Mouse (Mus musculus): ENCODE results near the gene Cul9. TPM values are rescaled to one million over a fixed set of nuclear protein-coding genes. Genes with fewer than 3 reads are reported as not detected.

The Cul9 gene
- total and polyA plus RNA-seq, 2 experiments from 2014 or later, result 6.1 to 20.3 TPM

DNA sequence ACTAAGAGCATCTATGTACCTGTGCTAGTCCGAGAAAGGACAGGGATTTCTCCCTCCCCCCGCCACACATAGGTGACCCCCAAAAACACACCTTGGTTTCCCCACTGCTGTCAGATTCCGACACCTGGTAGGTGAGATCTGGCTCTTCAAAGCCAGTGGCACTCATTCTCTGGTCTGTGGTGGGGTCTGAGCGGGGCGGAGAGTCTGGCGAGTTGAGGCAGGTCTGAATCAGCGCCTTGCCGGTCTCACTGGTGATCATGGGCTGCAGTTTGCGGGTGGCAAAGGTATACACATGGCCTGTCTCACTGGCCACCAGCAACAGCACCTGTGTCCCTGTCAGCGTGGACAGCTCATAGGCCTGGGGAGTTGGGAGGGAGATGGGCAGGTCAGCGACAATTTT, 7.3 kb upstream of the Cul9 start:
- Histone ChIP-seq H3K36me3 (replicated peaks; ENCODE audit: control insufficient read depth, insufficient read depth, low read length) (peaks cover 31% of the 10 kb centered on the region), H3K4me3 (ENCODE audit: low read depth, low read length) (peak overlapping the region; percentile 99), H3K27ac (ENCODE audit: low read depth) (peak overlapping the region; percentile 99), H3K9me3 (replicated peaks; ENCODE audit: control insufficient read depth, low read length) (no peaks in the 10 kb centered on the region), H3K9ac (replicated peaks; ENCODE audit: low read depth, low read length) (peak overlapping the region; percentile 100), H3K4me2 (ENCODE audit: low read depth, low read length) (peak overlapping the region; percentile 83), H3K4me1 (ENCODE audit: control insufficient read depth, insufficient read depth) (peaks cover 17% of the 10 kb centered on the region; the same call in 1 of the 2 replicates), H3K27me3 (ENCODE audit: control insufficient read depth, insufficient read depth, low read length) (no peaks in the 10 kb centered on the region)
- no peak for ATAC-seq (ENCODE audit: insufficient read depth, low read depth)
- WGBS, result 26% methylated on average over 11 of the region's 11 CpGs
- DNase-seq (ENCODE audit: low spot score), result no peak
- TF ChIP-seq CTCF (IDR thresholded peaks at IDR 0.05; ENCODE audit: low read depth) (no peak), EP300 (IDR thresholded peaks at IDR 0.05; ENCODE audit: low read depth) (no peak; the same call in 1 of the 2 replicates)

DNA sequence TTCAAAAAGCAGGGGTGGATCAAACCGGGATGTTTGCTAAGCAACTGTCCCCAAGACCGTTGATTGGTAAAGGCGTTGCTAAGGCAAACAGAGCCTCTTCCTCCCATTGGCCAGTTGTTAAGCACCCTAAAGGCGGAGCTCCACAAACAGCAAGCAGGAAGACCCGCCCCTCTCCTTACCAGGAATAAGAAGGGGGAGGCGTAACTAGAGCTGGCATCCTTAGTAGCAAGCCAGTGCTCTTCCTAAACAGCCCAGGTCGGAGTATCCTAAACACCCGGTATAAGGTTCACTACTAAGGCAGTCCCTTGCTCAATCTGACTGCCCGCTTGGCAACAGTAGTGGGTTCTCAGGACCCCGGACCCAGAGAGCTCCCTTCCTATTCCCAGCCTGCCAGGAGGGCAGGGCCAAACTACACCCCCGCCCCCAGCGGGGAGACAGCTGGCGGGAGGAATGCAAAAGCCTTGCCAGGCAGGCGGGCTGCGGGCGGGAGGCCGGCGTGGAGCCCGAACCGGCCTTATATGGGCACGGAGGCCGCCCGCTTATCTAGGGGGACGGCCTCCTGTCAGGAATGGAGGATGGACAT, 6.7 kb upstream of the Cul9 start:
- Histone ChIP-seq H3K4me3 (ENCODE audit: low read depth, low read length) (peak overlapping the region; percentile 99), H3K27ac (ENCODE audit: low read depth) (peak overlapping the region; percentile 99), H3K4me1 (ENCODE audit: control insufficient read depth, insufficient read depth) (peaks cover 17% of the 10 kb centered on the region; the same call in 1 of the 2 replicates), H3K36me3 (replicated peaks; ENCODE audit: control insufficient read depth, insufficient read depth, low read length) (peaks cover 36% of the 10 kb centered on the region), H3K9ac (replicated peaks; ENCODE audit: low read depth, low read length) (no peak overlapping the region), H3K4me2 (ENCODE audit: low read depth, low read length) (peak overlapping the region; percentile 83), H3K9me3 (replicated peaks; ENCODE audit: control insufficient read depth, low read length) (no peaks in the 10 kb centered on the region), H3K27me3 (ENCODE audit: control insufficient read depth, insufficient read depth, low read length) (no peaks in the 10 kb centered on the region)
- no peak for TF ChIP-seq CTCF (IDR thresholded peaks at IDR 0.05; ENCODE audit: low read depth)
- peak; percentile 85; the same call in 1 of the 2 replicates for TF ChIP-seq EP300 (IDR thresholded peaks at IDR 0.05; ENCODE audit: low read depth)
- ATAC-seq (ENCODE audit: insufficient read depth, low read depth), result peak; percentile 76
- WGBS, result 3% methylated on average over 24 of the region's 24 CpGs
- DNase-seq (ENCODE audit: low spot score), result peak; percentile 99

DNA sequence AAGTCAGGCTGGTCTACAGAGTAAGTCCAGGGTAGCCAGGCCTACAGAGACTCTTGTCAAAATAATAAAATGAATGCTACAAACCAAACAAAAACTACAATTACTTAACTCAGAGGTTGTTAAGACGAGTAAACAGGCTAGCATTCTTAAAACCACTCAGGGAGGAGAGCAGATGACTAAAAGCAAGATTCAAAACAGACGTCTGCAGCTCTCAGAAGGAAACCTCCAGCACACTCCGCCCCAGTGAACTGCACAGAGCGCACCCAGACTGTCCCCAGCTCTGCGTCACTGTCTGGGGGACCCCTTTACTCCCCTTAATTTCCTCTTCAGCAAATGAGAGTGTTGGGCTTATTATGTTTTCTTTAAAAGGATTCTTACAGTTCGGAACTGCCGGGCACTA, 6.0 kb upstream of the Cul9 start:
- H3K36me3 ChIP-seq (replicated peaks; ENCODE audit: control insufficient read depth, insufficient read depth, low read length), result peaks cover 36% of the 10 kb centered on the region

DNA sequence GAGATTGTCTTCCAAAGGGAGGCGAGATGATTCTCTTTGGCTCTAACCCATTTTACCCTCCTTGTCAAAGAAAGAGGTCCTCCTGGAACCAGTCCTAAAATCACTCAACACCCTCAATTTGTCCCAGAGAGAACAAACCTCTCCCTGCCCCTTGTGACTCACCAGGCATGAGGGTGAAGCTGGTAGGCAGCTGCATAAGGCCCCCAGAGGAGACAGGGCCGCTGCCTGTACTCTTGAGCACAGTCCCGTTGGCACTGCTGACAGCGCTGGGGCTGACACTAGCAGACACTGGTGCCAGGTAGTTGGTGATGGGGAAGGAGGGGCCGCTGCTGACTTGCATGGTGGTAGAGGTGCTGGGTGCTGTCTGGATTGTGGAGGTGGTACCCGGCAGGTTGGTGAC, 5.2 kb upstream of the Cul9 start:
- DNase-seq (ENCODE audit: low spot score), result peak; percentile 8
- Histone ChIP-seq H3K27ac (ENCODE audit: low read depth) (peak overlapping the region; percentile 27; the same call in 1 of the 2 replicates), H3K36me3 (replicated peaks; ENCODE audit: control insufficient read depth, insufficient read depth, low read length) (peaks cover 36% of the 10 kb centered on the region), H3K9ac (replicated peaks; ENCODE audit: low read depth, low read length) (no peak overlapping the region), H3K4me3 (ENCODE audit: low read depth, low read length) (no peak overlapping the region), H3K27me3 (ENCODE audit: control insufficient read depth, insufficient read depth, low read length) (no peaks in the 10 kb centered on the region), H3K9me3 (replicated peaks; ENCODE audit: control insufficient read depth, low read length) (no peaks in the 10 kb centered on the region), H3K4me1 (ENCODE audit: control insufficient read depth, insufficient read depth) (peaks cover 19% of the 10 kb centered on the region), H3K4me2 (ENCODE audit: low read depth, low read length) (no peak overlapping the region)
- 62% methylated on average over 6 of the region's 6 CpGs for WGBS
- ATAC-seq (ENCODE audit: insufficient read depth, low read depth), result no peak
- TF ChIP-seq CTCF (IDR thresholded peaks at IDR 0.05; ENCODE audit: low read depth) (no peak), EP300 (IDR thresholded peaks at IDR 0.05; ENCODE audit: low read depth) (no peak)

More for the DNA sequence above, 6.0 kb upstream of the Cul9 start:
- Histone ChIP-seq H3K4me1 (ENCODE audit: control insufficient read depth, insufficient read depth) (peaks cover 12% of the 10 kb centered on the region), H3K9ac (replicated peaks; ENCODE audit: low read depth, low read length) (no peak overlapping the region), H3K9me3 (replicated peaks; ENCODE audit: control insufficient read depth, low read length) (no peaks in the 10 kb centered on the region), H3K27ac (ENCODE audit: low read depth) (peak overlapping the region; percentile 99), H3K4me3 (ENCODE audit: low read depth, low read length) (no peak overlapping the region), H3K4me2 (ENCODE audit: low read depth, low read length) (peak overlapping the region; percentile 42), H3K27me3 (ENCODE audit: control insufficient read depth, insufficient read depth, low read length) (no peaks in the 10 kb centered on the region)
- DNase-seq (ENCODE audit: low spot score) (no peak), ATAC-seq (ENCODE audit: insufficient read depth, low read depth) (no peak)
- WGBS, result 82% methylated on average over 7 of the region's 7 CpGs
- no peak for TF ChIP-seq CTCF (IDR thresholded peaks at IDR 0.05; ENCODE audit: low read depth)
- TF ChIP-seq EP300 (IDR thresholded peaks at IDR 0.05; ENCODE audit: low read depth), result no peak

DNA sequence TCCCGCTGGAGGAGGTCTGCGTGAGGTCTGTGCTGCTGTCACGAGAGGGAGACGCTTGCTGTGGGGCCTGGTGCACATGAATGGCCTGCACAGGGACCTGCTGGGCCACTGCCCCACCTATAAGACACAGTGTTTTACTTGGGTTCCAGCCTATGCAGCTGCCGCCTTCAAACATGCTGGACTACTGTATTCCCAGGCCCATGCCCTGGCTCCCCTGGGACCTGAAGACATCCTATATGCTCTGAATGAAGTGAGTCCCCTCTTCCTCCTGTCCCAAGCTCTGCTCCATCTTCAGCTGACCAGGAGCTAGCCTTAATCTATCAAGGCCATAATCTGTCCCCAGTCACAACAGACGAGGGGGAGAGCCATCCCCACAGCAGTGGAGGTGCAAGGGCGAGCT, 4.7 kb upstream of the Cul9 start:
- Histone ChIP-seq H3K4me2 (ENCODE audit: low read depth, low read length) (no peak overlapping the region), H3K4me1 (ENCODE audit: control insufficient read depth, insufficient read depth) (peaks cover 21% of the 10 kb centered on the region), H3K9ac (replicated peaks; ENCODE audit: low read depth, low read length) (no peak overlapping the region), H3K4me3 (ENCODE audit: low read depth, low read length) (no peak overlapping the region), H3K27me3 (ENCODE audit: control insufficient read depth, insufficient read depth, low read length) (no peaks in the 10 kb centered on the region), H3K27ac (ENCODE audit: low read depth) (0 out of 2 replicates have a peak overlapping the region, but pooled peaks have one; percentile 27), H3K36me3 (replicated peaks; ENCODE audit: control insufficient read depth, insufficient read depth, low read length) (peaks cover 36% of the 10 kb centered on the region), H3K9me3 (replicated peaks; ENCODE audit: control insufficient read depth, low read length) (no peaks in the 10 kb centered on the region)
- DNase-seq (ENCODE audit: low spot score) (no peak), ATAC-seq (ENCODE audit: insufficient read depth, low read depth) (no peak)
- 79% methylated on average over 7 of the region's 7 CpGs for WGBS
- TF ChIP-seq CTCF (IDR thresholded peaks at IDR 0.05; ENCODE audit: low read depth) (no peak), EP300 (IDR thresholded peaks at IDR 0.05; ENCODE audit: low read depth) (no peak)

DNA sequence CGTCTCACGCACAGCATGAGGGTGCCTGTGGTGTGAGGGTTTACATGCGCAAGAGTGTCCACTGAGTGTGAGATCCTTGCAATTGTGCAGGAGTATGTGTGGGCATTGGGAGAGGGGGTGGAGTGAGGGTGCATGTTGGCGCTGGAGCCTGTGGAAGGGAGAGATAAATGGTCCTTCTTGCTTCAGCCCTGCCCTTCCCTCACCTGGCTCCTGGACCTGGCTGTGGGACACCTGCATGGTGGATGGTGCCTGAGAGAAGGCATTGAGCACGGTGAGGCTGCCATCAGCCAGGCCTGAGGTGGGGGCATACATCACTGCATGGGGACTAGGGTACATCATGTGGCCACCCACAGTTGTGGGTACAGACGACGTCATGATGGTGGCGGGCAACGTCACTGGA, 3.5 kb upstream of the Cul9 start:
- Histone ChIP-seq H3K4me1 (ENCODE audit: control insufficient read depth, insufficient read depth) (peaks cover 27% of the 10 kb centered on the region), H3K4me2 (ENCODE audit: low read depth, low read length) (no peak overlapping the region), H3K4me3 (ENCODE audit: low read depth, low read length) (no peak overlapping the region), H3K36me3 (replicated peaks; ENCODE audit: control insufficient read depth, insufficient read depth, low read length) (peaks cover 36% of the 10 kb centered on the region), H3K9me3 (replicated peaks; ENCODE audit: control insufficient read depth, low read length) (no peaks in the 10 kb centered on the region), H3K27me3 (ENCODE audit: control insufficient read depth, insufficient read depth, low read length) (no peaks in the 10 kb centered on the region), H3K9ac (replicated peaks; ENCODE audit: low read depth, low read length) (no peak overlapping the region), H3K27ac (ENCODE audit: low read depth) (no peak overlapping the region)
- WGBS, result 83% methylated on average over 9 of the region's 9 CpGs
- TF ChIP-seq EP300 (IDR thresholded peaks at IDR 0.05; ENCODE audit: low read depth), result no peak
- TF ChIP-seq CTCF (IDR thresholded peaks at IDR 0.05; ENCODE audit: low read depth), result no peak
- ATAC-seq (ENCODE audit: insufficient read depth, low read depth) (no peak), DNase-seq (ENCODE audit: low spot score) (no peak)
